In genomic region chr4:129292831-129293230, GRCm38 (mm10) we compare ENCODE assay signal across 33 mouse cellular contexts. TPM values are rescaled to one million over a fixed set of nuclear protein-coding genes. Genes with fewer than 3 reads are reported as not detected.
A peak's percentile ranks its signal among the peaks of the same experiment; 100 is the strongest.
DNase-seq lines count a peak whose midpoint lies in the region; ATAC-seq and TF ChIP-seq lines count a peak whose summit lies in the region.
"Had no signal": no experiment of that assay in that cellular context is flagged by ENCODE, and none has a peak within 500 bp of the region (broad histone marks: within the 10 kb centered on the region; RNA-seq: fewer than 3 reads in every experiment).

No protein-coding gene starts in this region.

- H3K9me3 ChIP-seq in hindbrain, embryonic 10.5 days: no peaks in the 10 kb centered on the region
- no peaks in the 10 kb centered on the region for H3K9me3 ChIP-seq in hindbrain, embryonic 12.5 days (replicated peaks)
- no peaks in the 10 kb centered on the region for H3K9me3 ChIP-seq in embryonic facial prominence, embryonic 13.5 days
- H3K9me3 ChIP-seq: forebrain, embryonic 12.5 days; heart, embryonic 10.5 days; heart, embryonic 15.5 days; midbrain, embryonic 13.5 days had no signal

- DNase-seq in hindbrain, embryonic 10.5 days (ENCODE audit: low spot score): no peak
- DNase-seq in retina, postnatal 1 day: peak; percentile 26
- DNase-seq in retina, embryonic 14.5 days (ENCODE audit: low spot score): no peak
- DNase-seq in layer of hippocampus, adult 9-10 months (ENCODE audit: low spot score): no peak
- no peak for DNase-seq in gastrocnemius, adult 2 months
- DNase-seq: adrenal gland, postnatal 14 days; cerebellum, adult 11 months; cerebellum, adult 9-10 months; cerebellum, postnatal 36 days; forebrain, postnatal 0 days; gastrocnemius, postnatal 10 days; kidney, adult 11 months; kidney, postnatal 36 days; layer of hippocampus, postnatal 36 days; left cerebral cortex, postnatal 4 days; lung, postnatal 36 days; right cerebral cortex, adult 18-20 months; right cerebral cortex, postnatal 4 days; thymus, adult 2 months; thymus, postnatal 36 days had no signal

- H3K27ac ChIP-seq in hindbrain, embryonic 10.5 days: no peak overlapping the region
- no peak overlapping the region for H3K27ac ChIP-seq in hindbrain, embryonic 12.5 days
- H3K27ac ChIP-seq in embryonic facial prominence, embryonic 13.5 days: no peak overlapping the region
- no peak overlapping the region for H3K27ac ChIP-seq in gastrocnemius, adult 2 months
- H3K27ac ChIP-seq: forebrain, embryonic 12.5 days; heart, embryonic 15.5 days; hindbrain, embryonic 14.5 days; layer of hippocampus, adult 2 months; midbrain, embryonic 13.5 days had no signal

- H3K27me3 ChIP-seq in hindbrain, embryonic 10.5 days (ENCODE audit: insufficient read depth, poor library complexity, severe bottlenecking): peaks cover 37% of the 10 kb centered on the region
- peaks cover 8% of the 10 kb centered on the region; the same call in 1 of the 2 replicates for H3K27me3 ChIP-seq in hindbrain, embryonic 12.5 days
- H3K27me3 ChIP-seq in embryonic facial prominence, embryonic 13.5 days: peaks cover 16% of the 10 kb centered on the region; the same call in 1 of the 2 replicates

- TF ChIP-seq CTCF in gastrocnemius, adult 2 months (IDR thresholded peaks at IDR 0.05): no peak

- no peaks in the 10 kb centered on the region for H3K36me3 ChIP-seq in hindbrain, embryonic 10.5 days
- no peaks in the 10 kb centered on the region for H3K36me3 ChIP-seq in hindbrain, embryonic 12.5 days
- H3K36me3 ChIP-seq in embryonic facial prominence, embryonic 13.5 days: no peaks in the 10 kb centered on the region
- H3K36me3 ChIP-seq: forebrain, embryonic 12.5 days; heart, embryonic 10.5 days; heart, embryonic 15.5 days; midbrain, embryonic 13.5 days had no signal

- H3K9ac ChIP-seq in hindbrain, embryonic 12.5 days: no peak overlapping the region
- no peak overlapping the region; the same call in 1 of the 2 replicates for H3K9ac ChIP-seq in embryonic facial prominence, embryonic 13.5 days
- H3K9ac ChIP-seq: forebrain, embryonic 12.5 days; forebrain, postnatal 0 days; heart, embryonic 15.5 days; hindbrain, embryonic 14.5 days; midbrain, embryonic 13.5 days had no signal

- 63% methylated on average over 7 of the region's 7 CpGs for WGBS in hindbrain, embryonic 10.5 days
- WGBS in hindbrain, embryonic 12.5 days: 55% methylated on average over 7 of the region's 7 CpGs
- WGBS in embryonic facial prominence, embryonic 13.5 days: 62% methylated on average over 7 of the region's 7 CpGs

- peaks cover 26% of the 10 kb centered on the region for H3K4me1 ChIP-seq in hindbrain, embryonic 10.5 days (replicated peaks)
- H3K4me1 ChIP-seq in hindbrain, embryonic 12.5 days: no peaks in the 10 kb centered on the region
- peaks cover 16% of the 10 kb centered on the region for H3K4me1 ChIP-seq in embryonic facial prominence, embryonic 13.5 days
- H3K4me1 ChIP-seq: forebrain, embryonic 12.5 days had no signal

- intact Hi-C loops in gastrocnemius, adult 2 months (cut with DNase I): no loop called here

- ATAC-seq in hindbrain, embryonic 12.5 days (ENCODE audit: low FRiP score): no peak
- ATAC-seq in embryonic facial prominence, embryonic 13.5 days (ENCODE audit: insufficient number of reproducible peaks, insufficient read depth, low FRiP score, low TSS enrichment, low read depth): no peak
- ATAC-seq in activated CD4-positive, CD25-positive, alpha-beta regulatory T cell, adult 4 months: no peak
- ATAC-seq: forebrain, postnatal 0 days; inflammation-experienced regulatory T-cells, adult 6 months; midbrain, embryonic 13.5 days had no signal

- H3K4me2 ChIP-seq in hindbrain, embryonic 12.5 days (replicated peaks): no peak overlapping the region
- H3K4me2 ChIP-seq in embryonic facial prominence, embryonic 13.5 days: peak overlapping the region; percentile 46
- H3K4me2 ChIP-seq: forebrain, embryonic 12.5 days; hindbrain, embryonic 14.5 days; midbrain, embryonic 13.5 days had no signal

- 0 out of 2 replicates have a peak overlapping the region, but pooled peaks have one; percentile 14 for H3K4me3 ChIP-seq in hindbrain, embryonic 10.5 days
- H3K4me3 ChIP-seq in hindbrain, embryonic 12.5 days: no peak overlapping the region
- H3K4me3 ChIP-seq in embryonic facial prominence, embryonic 13.5 days: no peak overlapping the region
- no peak overlapping the region for H3K4me3 ChIP-seq in gastrocnemius, adult 2 months
- H3K4me3 ChIP-seq: erythroblast, embryonic 14.5 days; forebrain, embryonic 12.5 days; layer of hippocampus, adult 2 months; midbrain, embryonic 13.5 days had no signal

RNA-seq across cellular contexts. Expression of gene Sync, which starts 5.4 kb away (rescaled TPM):
- 0.37 and 0.63 TPM in 2 replicates for polyA plus RNA-seq in hindbrain, embryonic 10.5 days (2016; fragmentation: Nextera tagmentation; extraction: Ambion mirVana)
- polyA plus RNA-seq in hindbrain, embryonic 12.5 days (2016; fragmentation: Nextera tagmentation; extraction: Ambion mirVana): 1.7 and 1.8 TPM in 2 replicates
- polyA plus RNA-seq in embryonic facial prominence, embryonic 13.5 days (2015; fragmentation: Nextera tagmentation; extraction: Ambion mirVana): 0.96 and 1.2 TPM in 2 replicates
- total RNA-seq in gastrocnemius, adult 2 months (2021): 10 to 100 TPM; 39.9 to 46.5 TPM
- polyA plus RNA-seq in activated CD4-positive, CD25-positive, alpha-beta regulatory T cell, adult 4 months (2017; shearing (Covaris generic)): under 1 TPM; 0.46 to 0.48 TPM
- total RNA-seq: liver, adult 2 months; megakaryocyte-erythroid progenitor cell, adult 5-6 weeks had no signal
- polyA plus RNA-seq: erythroblast, embryonic 14.5 days had no signal

RNA-seq across cellular contexts. Expression of gene C77080, which starts 31.6 kb away (rescaled TPM):
- 3.0 and 3.7 TPM in 2 replicates for polyA plus RNA-seq in hindbrain, embryonic 10.5 days (2016; fragmentation: Nextera tagmentation; extraction: Ambion mirVana)
- polyA plus RNA-seq in hindbrain, embryonic 12.5 days (2016; fragmentation: Nextera tagmentation; extraction: Ambion mirVana): 6.0 and 6.4 TPM in 2 replicates
- 7.6 and 8.4 TPM in 2 replicates for polyA plus RNA-seq in embryonic facial prominence, embryonic 13.5 days (2015; fragmentation: Nextera tagmentation; extraction: Ambion mirVana)
- total RNA-seq in gastrocnemius, adult 2 months (2021): 1 to 10 TPM; 2.0 to 2.1 TPM
- under 1 TPM; 0.20 TPM for polyA plus RNA-seq in activated CD4-positive, CD25-positive, alpha-beta regulatory T cell, adult 4 months (2017; shearing (Covaris generic))

RNA-seq across cellular contexts. Expression of gene Rbbp4, which starts 42.3 kb away (rescaled TPM):
- polyA plus RNA-seq in hindbrain, embryonic 10.5 days (2016; fragmentation: Nextera tagmentation; extraction: Ambion mirVana): 470 and 520 TPM in 2 replicates
- 465 and 467 TPM in 2 replicates for polyA plus RNA-seq in hindbrain, embryonic 12.5 days (2016; fragmentation: Nextera tagmentation; extraction: Ambion mirVana)
- 469 and 486 TPM in 2 replicates for polyA plus RNA-seq in embryonic facial prominence, embryonic 13.5 days (2015; fragmentation: Nextera tagmentation; extraction: Ambion mirVana)
- 10 to 100 TPM; 38.5 to 46.9 TPM for total RNA-seq in gastrocnemius, adult 2 months (2021)
- 100 to 1,000 TPM; 309 to 413 TPM for polyA plus RNA-seq in activated CD4-positive, CD25-positive, alpha-beta regulatory T cell, adult 4 months (2017; shearing (Covaris generic))

RNA-seq across cellular contexts. Expression of gene Zbtb8os, which starts 42.7 kb away (rescaled TPM):
- 45.4 and 54.7 TPM in 2 replicates for polyA plus RNA-seq in hindbrain, embryonic 10.5 days (2016; fragmentation: Nextera tagmentation; extraction: Ambion mirVana)
- 33.3 and 33.8 TPM in 2 replicates for polyA plus RNA-seq in hindbrain, embryonic 12.5 days (2016; fragmentation: Nextera tagmentation; extraction: Ambion mirVana)
- polyA plus RNA-seq in embryonic facial prominence, embryonic 13.5 days (2015; fragmentation: Nextera tagmentation; extraction: Ambion mirVana): 44.4 and 45.5 TPM in 2 replicates
- 10 to 100 TPM; 24.8 to 28.9 TPM for total RNA-seq in gastrocnemius, adult 2 months (2021)
- 100 to 1,000 TPM; 117 TPM for polyA plus RNA-seq in activated CD4-positive, CD25-positive, alpha-beta regulatory T cell, adult 4 months (2017; shearing (Covaris generic))
